Mouse (Mus musculus): ENCODE results near the gene Gal3st4. TPM values are rescaled to one million over a fixed set of nuclear protein-coding genes. Genes with fewer than 3 reads are reported as not detected.

The Gal3st4 gene
- total and polyA plus RNA-seq, 2 experiments = not detected

GRCm38 (mm10) chr5:138256094-138256467 is 16.6 kb downstream of the Gal3st4 start:
- peaks cover 4% of the 10 kb centered on the region for H3K4me1 ChIP-seq (ENCODE audit: control insufficient read depth, insufficient read depth, low read length)
- H3K27me3 ChIP-seq (ENCODE audit: control insufficient read depth, insufficient read depth, low read length) = no peaks in the 10 kb centered on the region
- WGBS = 7% methylated on average over 7 of the region's 7 CpGs

GRCm38 (mm10) chr5:138255353-138256093 is 17.1 kb downstream of the Gal3st4 start, which contains the start of gene Lamtor4:
TSS of gene Lamtor4 (plus strand) at chr5:138255482.
- Histone ChIP-seq H3K4me1 (ENCODE audit: control insufficient read depth, insufficient read depth, low read length) (peaks cover 4% of the 10 kb centered on the region), H3K27ac (replicated peaks; ENCODE audit: insufficient read depth, low read depth, low read length) (peak within 1 kb of the TSS; percentile 72), H3K4me3 (ENCODE audit: insufficient read depth, low read depth, low read length) (peak within 1 kb of the TSS; percentile 74), H3K36me3 (ENCODE audit: control insufficient read depth, insufficient read depth, low read length) (no peaks in the 10 kb centered on the region), H3K79me2 (ENCODE audit: control insufficient read depth, insufficient read depth, low read length) (no peaks in the 10 kb centered on the region), H3K27me3 (ENCODE audit: control insufficient read depth, insufficient read depth, low read length) (no peaks in the 10 kb centered on the region), H3K9ac (ENCODE audit: low read depth, low read length) (peak within 1 kb of the TSS; percentile 84)
- peak; percentile 95 for DNase-seq (ENCODE audit: extremely low read depth, low read depth, low spot score)
- TF ChIP-seq CTCF (IDR thresholded peaks at IDR 0.05; ENCODE audit: low read depth, low read length) (peak; percentile 35), POLR2A (IDR thresholded peaks at IDR 0.05; ENCODE audit: extremely low read depth, insufficient read depth, low read length) (peak; percentile 69)
- WGBS = under 1% methylated on average over 38 of the region's 38 CpGs

More at GRCm38 (mm10) chr5:138256094-138256467, 16.6 kb downstream of the Gal3st4 start:
- Histone ChIP-seq H3K4me3 (ENCODE audit: insufficient read depth, low read depth, low read length) (peak overlapping the region; percentile 74), H3K9ac (ENCODE audit: low read depth, low read length) (peak overlapping the region; percentile 84), H3K36me3 (ENCODE audit: control insufficient read depth, insufficient read depth, low read length) (no peaks in the 10 kb centered on the region), H3K27ac (replicated peaks; ENCODE audit: insufficient read depth, low read depth, low read length) (peak overlapping the region; percentile 72), H3K79me2 (ENCODE audit: control insufficient read depth, insufficient read depth, low read length) (no peaks in the 10 kb centered on the region)
- no peak for DNase-seq (ENCODE audit: extremely low read depth, low read depth, low spot score)
- TF ChIP-seq POLR2A (IDR thresholded peaks at IDR 0.05; ENCODE audit: extremely low read depth, insufficient read depth, low read length) (no peak), CTCF (IDR thresholded peaks at IDR 0.05; ENCODE audit: low read depth, low read length) (no peak)

- no peak for DNase-seq (ENCODE audit: extremely low read depth, low read depth, low spot score)
- Histone ChIP-seq H3K4me1 (ENCODE audit: control insufficient read depth, insufficient read depth, low read length) (peaks cover 4% of the 10 kb centered on the region), H3K79me2 (ENCODE audit: control insufficient read depth, insufficient read depth, low read length) (no peaks in the 10 kb centered on the region), H3K27me3 (ENCODE audit: control insufficient read depth, insufficient read depth, low read length) (no peaks in the 10 kb centered on the region), H3K27ac (replicated peaks; ENCODE audit: insufficient read depth, low read depth, low read length) (no peak overlapping the region), H3K9ac (ENCODE audit: low read depth, low read length) (no peak overlapping the region), H3K4me3 (ENCODE audit: insufficient read depth, low read depth, low read length) (no peak overlapping the region), H3K36me3 (ENCODE audit: control insufficient read depth, insufficient read depth, low read length) (no peaks in the 10 kb centered on the region)
- 96% methylated on average over 3 of the region's 3 CpGs for WGBS
- TF ChIP-seq CTCF (IDR thresholded peaks at IDR 0.05; ENCODE audit: low read depth, low read length) (no peak), POLR2A (IDR thresholded peaks at IDR 0.05; ENCODE audit: extremely low read depth, insufficient read depth, low read length) (no peak)
Measured at GRCm38 (mm10) chr5:138253061-138253460, 19.6 kb downstream of the Gal3st4 start.

- no peak overlapping the region for H3K9ac ChIP-seq (ENCODE audit: low read depth, low read length)
- peaks cover 4% of the 10 kb centered on the region for H3K4me1 ChIP-seq (ENCODE audit: control insufficient read depth, insufficient read depth, low read length)
- 86% methylated on average over 12 of the region's 12 CpGs for WGBS
- no peak overlapping the region for H3K4me3 ChIP-seq (ENCODE audit: insufficient read depth, low read depth, low read length)
- H3K79me2 ChIP-seq (ENCODE audit: control insufficient read depth, insufficient read depth, low read length) = no peaks in the 10 kb centered on the region
- H3K36me3 ChIP-seq (ENCODE audit: control insufficient read depth, insufficient read depth, low read length) = no peaks in the 10 kb centered on the region
- no peaks in the 10 kb centered on the region for H3K27me3 ChIP-seq (ENCODE audit: control insufficient read depth, insufficient read depth, low read length)
- no peak overlapping the region for H3K27ac ChIP-seq (replicated peaks; ENCODE audit: insufficient read depth, low read depth, low read length)
- DNase-seq (ENCODE audit: extremely low read depth, low read depth, low spot score) = no peak
- no peak for TF ChIP-seq POLR2A (IDR thresholded peaks at IDR 0.05; ENCODE audit: extremely low read depth, insufficient read depth, low read length)
- no peak for TF ChIP-seq CTCF (IDR thresholded peaks at IDR 0.05; ENCODE audit: low read depth, low read length)
Measured at GRCm38 (mm10) chr5:138251144-138251543, 21.5 kb downstream of the Gal3st4 start.

- Histone ChIP-seq H3K4me3 (ENCODE audit: insufficient read depth, low read depth, low read length) (no peak overlapping the region), H3K36me3 (ENCODE audit: control insufficient read depth, insufficient read depth, low read length) (no peaks in the 10 kb centered on the region), H3K4me1 (ENCODE audit: control insufficient read depth, insufficient read depth, low read length) (no peaks in the 10 kb centered on the region), H3K9ac (ENCODE audit: low read depth, low read length) (no peak overlapping the region), H3K79me2 (ENCODE audit: control insufficient read depth, insufficient read depth, low read length) (no peaks in the 10 kb centered on the region), H3K27me3 (ENCODE audit: control insufficient read depth, insufficient read depth, low read length) (no peaks in the 10 kb centered on the region), H3K27ac (replicated peaks; ENCODE audit: insufficient read depth, low read depth, low read length) (no peak overlapping the region)
- TF ChIP-seq CTCF (IDR thresholded peaks at IDR 0.05; ENCODE audit: low read depth, low read length) = no peak
- no peak for TF ChIP-seq POLR2A (IDR thresholded peaks at IDR 0.05; ENCODE audit: extremely low read depth, insufficient read depth, low read length)
- 13% methylated on average over 2 of the region's 2 CpGs for WGBS
- no peak for DNase-seq (ENCODE audit: extremely low read depth, low read depth, low spot score)
Measured at GRCm38 (mm10) chr5:138241511-138241910, 31.1 kb downstream of the Gal3st4 start.

GRCm38 (mm10) chr5:138234224-138234623 is 38.4 kb downstream of the Gal3st4 start:
- Histone ChIP-seq H3K9ac (ENCODE audit: low read depth, low read length) (no peak overlapping the region), H3K4me3 (ENCODE audit: insufficient read depth, low read depth, low read length) (no peak overlapping the region), H3K27ac (replicated peaks; ENCODE audit: insufficient read depth, low read depth, low read length) (no peak overlapping the region), H3K36me3 (ENCODE audit: control insufficient read depth, insufficient read depth, low read length) (no peaks in the 10 kb centered on the region), H3K79me2 (ENCODE audit: control insufficient read depth, insufficient read depth, low read length) (no peaks in the 10 kb centered on the region), H3K27me3 (ENCODE audit: control insufficient read depth, insufficient read depth, low read length) (no peaks in the 10 kb centered on the region), H3K4me1 (ENCODE audit: control insufficient read depth, insufficient read depth, low read length) (no peaks in the 10 kb centered on the region)
- no peak for TF ChIP-seq CTCF (IDR thresholded peaks at IDR 0.05; ENCODE audit: low read depth, low read length)
- TF ChIP-seq POLR2A (IDR thresholded peaks at IDR 0.05; ENCODE audit: extremely low read depth, insufficient read depth, low read length) = no peak
- DNase-seq (ENCODE audit: extremely low read depth, low read depth, low spot score) = no peak

Measured in liver, adult 2 months (tissue).